Mouse (Mus musculus) gastrocnemius, postnatal 36 days (tissue): ENCODE data around the gene St6galnac3. TPM values are rescaled to one million over a fixed set of nuclear protein-coding genes. Genes with fewer than 3 reads are reported as not detected.

ENCODE experiments used
- DNase-seq, 2 experiments: peaks; one replicate each; pipeline ENCODE4 v3.0.0; 2022
- intact Hi-C: fragments of 180-260 bp; cut with DNase I; formaldehyde crosslinking; loops from one replicate; pipeline ENCODE4 v1.15.1; 2025
- total RNA-seq, 2 experiments: library from RNA; stranded (reverse); gene quantifications; 2 replicates each; pipeline ENCODE4 v1.2.3; 2021

Gene St6galnac3
- total RNA-seq, 2 experiments from 2014 or later: 1.0 to 4.0 TPM

- no peak for DNase-seq
- intact Hi-C loops: no loop called here
Observed at GRCm38 (mm10) chr3:153432053-153432816, 292.7 kb downstream of the St6galnac3 start.

GRCm38 (mm10) chr3:153429840-153430239, 295.1 kb downstream of the St6galnac3 start:
- no peak for DNase-seq
- intact Hi-C loops: no loop called here

GRCm38 (mm10) chr3:153421918-153422290, 303.1 kb downstream of the St6galnac3 start:
- no peak for DNase-seq
- intact Hi-C loops: no loop called here

- intact Hi-C loops: no loop called here
Observed at GRCm38 (mm10) chr3:153421060-153421917, 303.7 kb downstream of the St6galnac3 start.

GRCm38 (mm10) chr3:153419331-153419730, 305.6 kb downstream of the St6galnac3 start:
- intact Hi-C loops: no loop called here
- no peak for DNase-seq

More at GRCm38 (mm10) chr3:153421060-153421917, 303.7 kb downstream of the St6galnac3 start:
- DNase-seq: no peak

GRCm38 (mm10) chr3:153417001-153417400, 308.0 kb downstream of the St6galnac3 start:
- intact Hi-C loops: no loop called here
- no peak for DNase-seq

GRCm38 (mm10) chr3:153416383-153416782, 308.6 kb downstream of the St6galnac3 start:
- intact Hi-C loops: no loop called here
- no peak for DNase-seq

GRCm38 (mm10) chr3:153414132-153414531, 310.8 kb downstream of the St6galnac3 start:
- intact Hi-C loops: no loop called here
- no peak for DNase-seq

GRCm38 (mm10) chr3:153409286-153409685, 315.7 kb downstream of the St6galnac3 start:
- intact Hi-C loops: no loop called here
- no peak for DNase-seq

GRCm38 (mm10) chr3:153408361-153408760, 316.6 kb downstream of the St6galnac3 start:
- intact Hi-C loops: no loop called here
- no peak for DNase-seq

- DNase-seq: no peak
- intact Hi-C loops: no loop called here
Observed at GRCm38 (mm10) chr3:153407698-153408097, 317.3 kb downstream of the St6galnac3 start.

- no peak for DNase-seq
- intact Hi-C loops: no loop called here
Observed at GRCm38 (mm10) chr3:153406858-153407257, 318.1 kb downstream of the St6galnac3 start.

GRCm38 (mm10) chr3:153406220-153406619, 318.8 kb downstream of the St6galnac3 start:
- no peak for DNase-seq
- intact Hi-C loops: no loop called here

- DNase-seq: no peak
- intact Hi-C loops: no loop called here
Observed at GRCm38 (mm10) chr3:153405643-153406042, 319.3 kb downstream of the St6galnac3 start.

GRCm38 (mm10) chr3:153400259-153400658, 324.7 kb downstream of the St6galnac3 start:
- DNase-seq: no peak
- intact Hi-C loops: no loop called here

- DNase-seq: no peak
- intact Hi-C loops: no loop called here
Observed at GRCm38 (mm10) chr3:153399574-153399973, 325.4 kb downstream of the St6galnac3 start.

GRCm38 (mm10) chr3:153397726-153398125, 327.2 kb downstream of the St6galnac3 start:
- no peak for DNase-seq
- intact Hi-C loops: no loop called here

GRCm38 (mm10) chr3:153396375-153397068, 328.5 kb downstream of the St6galnac3 start:
- intact Hi-C loops: no loop called here
- DNase-seq: no peak

- no peak for DNase-seq
- intact Hi-C loops: no loop called here
Observed at GRCm38 (mm10) chr3:153395351-153395750, 329.6 kb downstream of the St6galnac3 start.

- intact Hi-C loops: no loop called here
- no peak for DNase-seq
Observed at GRCm38 (mm10) chr3:153394751-153395150, 330.2 kb downstream of the St6galnac3 start.

GRCm38 (mm10) chr3:153394224-153394623, 330.8 kb downstream of the St6galnac3 start:
- intact Hi-C loops: no loop called here
- no peak for DNase-seq
